Mouse (Mus musculus) forebrain, embryonic 11.5 days (tissue): Measurements from ENCODE around the gene Gsg1. TPM values are rescaled to one million over a fixed set of nuclear protein-coding genes. Genes with fewer than 3 reads are reported as not detected.

ENCODE experiments used
- ATAC-seq: fragments of 200-750 bp; cut with Nextera tagmentation; replicated peaks from 2 replicates; pipeline ENCODE4 v1.8.0; 2017; ENCODE audit warnings: moderate TSS enrichment; ENCODE audit not compliant: low FRiP score
- DNase-seq: peaks from one replicate; pipeline ENCODE4 v3.0.0-alpha.2; 2017; ENCODE audit warnings: low spot score
- H3K27ac ChIP-seq: fragments of 300-500 bp; sonication (generic); 2 replicates; pipeline ENCODE4 v1.5.1; 2014; ENCODE audit warnings: low read depth, low read length
- H3K27me3 ChIP-seq: fragments of 300-500 bp; sonication (generic); 2 replicates; pipeline ENCODE4 v1.6.1; 2014; ENCODE audit warnings: mild to moderate bottlenecking, low read length, mixed read lengths; ENCODE audit not compliant: control insufficient read depth, insufficient read depth
- H3K36me3 ChIP-seq: fragments of 300-500 bp; sonication (generic); 2 replicates; pipeline ENCODE4 v1.6.1; 2014; ENCODE audit warnings: mild to moderate bottlenecking, low read length, moderate library complexity, mixed read lengths; ENCODE audit not compliant: control insufficient read depth, insufficient read depth
- H3K4me1 ChIP-seq: fragments of 300-500 bp; sonication (generic); replicated peaks from 2 replicates; pipeline ENCODE4 v1.6.1; 2014; ENCODE audit warnings: low read length, mixed read lengths; ENCODE audit not compliant: control insufficient read depth, insufficient read depth
- H3K4me2 ChIP-seq: fragments of 300-500 bp; sonication (generic); 2 replicates; pipeline ENCODE4 v1.6.1; 2014; ENCODE audit warnings: low read depth, mild to moderate bottlenecking, low read length, moderate library complexity, mixed read lengths; ENCODE audit not compliant: severe bottlenecking
- H3K4me3 ChIP-seq: fragments of 300-500 bp; sonication (generic); 2 replicates; pipeline ENCODE4 v1.5.1; 2014; ENCODE audit warnings: low read depth, low read length
- H3K9ac ChIP-seq: fragments of 300-500 bp; sonication (generic); 2 replicates; pipeline ENCODE4 v1.6.1; 2014; ENCODE audit warnings: low read length
- H3K9me3 ChIP-seq: fragments of 300-500 bp; sonication (generic); 2 replicates; pipeline ENCODE4 v1.6.1; 2016; ENCODE audit warnings: low read length, mixed read lengths; ENCODE audit not compliant: control insufficient read depth
- WGBS: fragments of 180-500 bp; shearing (Covaris S2); extraction: QIAGEN DNeasy Blood & Tissue Kit; methylation state at CpG from one replicate; pipeline ENCODE4 v1.1.7; 2014; 5-methylcytosine and 5-hydroxymethylcytosine counted together
- polyA plus RNA-seq: library from polyadenylated mRNA; unstranded; fragments of >200 nt; fragmentation: Nextera tagmentation; extraction: Ambion mirVana; gene quantifications from 2 replicates; pipeline ENCODE4 v1.2.1, GENCODE M21; 2014

Gsg1 gene
- polyA plus RNA-seq, 1 experiment from 2014 or later = 0.99 TPM

DNA sequence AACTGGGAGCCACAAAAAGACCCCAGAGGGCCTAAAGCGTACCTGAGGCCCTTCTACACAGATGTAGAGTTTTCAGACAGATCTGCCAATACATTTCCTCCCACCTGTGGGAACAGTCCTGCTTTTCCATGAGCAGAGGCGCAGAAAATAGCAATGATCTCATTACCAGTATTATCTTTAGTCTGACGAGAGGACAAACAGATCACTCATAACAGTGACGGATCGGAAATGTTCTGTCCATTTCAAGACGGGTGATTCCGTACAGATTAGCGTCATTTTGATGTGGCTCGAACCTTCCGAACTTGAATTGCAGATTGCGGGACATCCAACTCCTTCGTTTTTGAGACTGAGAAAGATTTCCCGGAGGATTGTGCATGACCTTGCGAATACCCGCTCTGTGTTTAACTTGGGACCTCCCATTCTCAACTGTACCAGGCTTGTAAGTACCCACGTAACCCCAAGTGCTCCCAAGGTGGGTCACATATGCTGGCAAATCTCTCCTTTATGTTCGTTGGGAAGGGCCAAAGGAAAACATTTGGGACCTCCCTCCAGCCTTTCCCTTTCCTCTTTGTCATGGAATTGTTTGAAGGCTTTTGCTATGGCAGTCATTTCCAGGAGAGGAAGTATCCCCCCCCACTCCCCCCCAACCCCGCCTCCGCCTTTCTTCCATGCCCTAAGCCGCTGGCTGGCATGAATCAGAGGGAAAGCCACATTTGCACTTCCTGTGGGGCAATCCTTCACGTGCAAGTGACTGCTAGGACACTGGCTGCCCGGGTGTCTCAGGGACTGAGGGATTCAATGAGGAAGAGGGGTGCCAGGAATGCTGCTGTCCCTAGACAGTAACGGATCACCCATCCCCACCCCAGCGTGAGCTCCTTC, 2.1 kb downstream of the Gsg1 start:
- H3K27ac ChIP-seq = peak overlapping the region; percentile 25; the same call in 1 of the 2 replicates
- no peaks in the 10 kb centered on the region for H3K36me3 ChIP-seq
- no peaks in the 10 kb centered on the region; the same call in 1 of the 2 replicates for H3K27me3 ChIP-seq
- H3K4me2 ChIP-seq = peak overlapping the region; percentile 50
- H3K9ac ChIP-seq = peak overlapping the region; percentile 44
- DNase-seq (peak; percentile 66), ATAC-seq (no peak)
- peaks cover 14% of the 10 kb centered on the region for H3K4me1 ChIP-seq
- 49% methylated on average over 24 of the region's 24 CpGs for WGBS
- H3K9me3 ChIP-seq = no peaks in the 10 kb centered on the region
- H3K4me3 ChIP-seq = 0 out of 2 replicates have a peak overlapping the region, but pooled peaks have one; percentile 10

DNA sequence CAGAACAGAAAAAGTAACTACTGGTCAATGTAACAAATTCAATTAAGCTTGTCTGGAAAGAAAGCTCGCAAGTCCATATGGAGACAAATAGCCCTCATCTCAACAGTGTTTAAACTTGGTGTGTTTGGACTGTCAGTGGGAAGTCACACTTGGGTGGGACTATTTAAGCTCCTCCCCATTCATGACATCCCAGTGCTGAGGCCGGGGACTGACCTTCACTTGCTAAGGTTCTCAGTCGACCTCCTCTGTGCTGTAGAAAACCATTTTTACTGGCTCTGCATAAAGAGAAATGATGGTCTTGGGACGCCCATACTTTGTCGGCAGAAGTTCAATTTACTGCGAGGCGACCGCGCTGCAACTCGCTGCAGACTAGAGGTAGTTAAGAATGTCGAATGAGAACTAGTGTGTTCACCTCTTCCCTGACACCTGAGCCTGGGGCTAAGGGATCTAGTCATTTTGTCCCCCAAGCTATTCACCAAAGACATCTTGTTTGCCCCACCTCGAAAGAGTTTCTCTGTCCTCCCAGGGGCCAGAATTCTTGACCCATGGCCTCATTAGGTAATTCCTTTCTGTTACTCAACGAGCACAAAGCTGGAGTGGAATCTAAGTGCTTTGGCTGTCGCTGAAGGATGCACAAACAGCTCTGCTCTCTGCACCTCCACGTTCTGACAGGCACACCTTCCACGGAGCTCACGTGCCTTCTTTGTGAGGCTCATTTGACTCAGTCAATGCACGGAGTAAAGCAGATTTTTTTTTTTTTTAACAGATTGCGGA, 3.0 kb downstream of the Gsg1 start:
- Histone ChIP-seq H3K9ac (no peak overlapping the region), H3K9me3 (no peaks in the 10 kb centered on the region), H3K4me1 (peaks cover 14% of the 10 kb centered on the region), H3K4me3 (no peak overlapping the region), H3K27ac (no peak overlapping the region), H3K36me3 (no peaks in the 10 kb centered on the region), H3K27me3 (no peaks in the 10 kb centered on the region; the same call in 1 of the 2 replicates), H3K4me2 (no peak overlapping the region)
- DNase-seq (no peak), ATAC-seq (no peak)
- 64% methylated on average over 19 of the region's 19 CpGs for WGBS

- H3K9ac ChIP-seq = no peak overlapping the region
- H3K27ac ChIP-seq = no peak overlapping the region
- H3K4me3 ChIP-seq = no peak overlapping the region
- no peaks in the 10 kb centered on the region for H3K36me3 ChIP-seq
- ATAC-seq = no peak
- peak; percentile 80 for DNase-seq
- no peak overlapping the region for H3K4me2 ChIP-seq
- H3K27me3 ChIP-seq = no peaks in the 10 kb centered on the region; the same call in 1 of the 2 replicates
- peaks cover 14% of the 10 kb centered on the region for H3K4me1 ChIP-seq
- H3K9me3 ChIP-seq = no peaks in the 10 kb centered on the region
- 51% methylated on average over 19 of the region's 19 CpGs for WGBS
Measured at GRCm38 (mm10) chr6:135249846-135250531, 4.2 kb downstream of the Gsg1 start.

GRCm38 (mm10) chr6:135247861-135248260, 6.3 kb downstream of the Gsg1 start:
- H3K36me3 ChIP-seq = no peaks in the 10 kb centered on the region
- no peak overlapping the region for H3K4me3 ChIP-seq
- peaks cover 12% of the 10 kb centered on the region for H3K4me1 ChIP-seq
- no peaks in the 10 kb centered on the region for H3K9me3 ChIP-seq
- H3K9ac ChIP-seq = no peak overlapping the region
- H3K27me3 ChIP-seq = no peaks in the 10 kb centered on the region; the same call in 1 of the 2 replicates
- 66% methylated on average over 6 of the region's 6 CpGs for WGBS
- no peak overlapping the region for H3K27ac ChIP-seq
- ATAC-seq = no peak
- no peak overlapping the region for H3K4me2 ChIP-seq
- no peak for DNase-seq

GRCm38 (mm10) chr6:135245586-135245985, 8.6 kb downstream of the Gsg1 start:
- no peak overlapping the region for H3K4me2 ChIP-seq
- H3K4me1 ChIP-seq = no peaks in the 10 kb centered on the region
- ATAC-seq (no peak), DNase-seq (no peak)
- 72% methylated on average over 8 of the region's 8 CpGs for WGBS
- no peak overlapping the region for H3K4me3 ChIP-seq
- H3K9me3 ChIP-seq = no peaks in the 10 kb centered on the region
- H3K27ac ChIP-seq = no peak overlapping the region
- H3K36me3 ChIP-seq = no peaks in the 10 kb centered on the region
- no peaks in the 10 kb centered on the region for H3K27me3 ChIP-seq
- no peak overlapping the region for H3K9ac ChIP-seq

DNA sequence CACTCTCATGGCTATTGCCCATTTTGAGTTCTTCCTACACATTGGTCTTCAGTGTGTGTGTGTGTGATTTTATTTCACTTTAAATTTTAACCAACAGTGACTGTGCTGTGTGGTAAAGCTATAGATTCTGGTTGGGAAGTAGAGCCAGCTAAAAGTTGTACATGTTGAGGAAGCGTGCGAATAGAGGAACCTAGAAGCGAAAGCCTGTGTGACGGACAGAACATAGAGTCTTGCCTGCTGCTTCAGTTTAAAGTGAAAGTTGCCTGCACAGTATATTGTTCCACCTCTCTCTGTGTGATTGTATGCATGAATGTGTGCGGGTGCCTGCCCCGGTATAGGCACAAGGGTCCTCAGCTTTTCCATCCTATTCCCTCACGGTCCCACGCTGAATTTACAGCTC, 13.8 kb downstream of the Gsg1 start:
- Histone ChIP-seq H3K4me2 (no peak overlapping the region), H3K9me3 (no peaks in the 10 kb centered on the region), H3K27me3 (no peaks in the 10 kb centered on the region), H3K27ac (no peak overlapping the region), H3K4me1 (no peaks in the 10 kb centered on the region), H3K4me3 (no peak overlapping the region), H3K36me3 (no peaks in the 10 kb centered on the region), H3K9ac (no peak overlapping the region)
- WGBS = 96% methylated on average over 8 of the region's 8 CpGs
- DNase-seq (no peak), ATAC-seq (no peak)

GRCm38 (mm10) chr6:135238211-135238610, 15.9 kb downstream of the Gsg1 start:
- no peak overlapping the region for H3K4me2 ChIP-seq
- DNase-seq (no peak), ATAC-seq (no peak)
- H3K9ac ChIP-seq = no peak overlapping the region
- no peaks in the 10 kb centered on the region for H3K36me3 ChIP-seq
- H3K27me3 ChIP-seq = no peaks in the 10 kb centered on the region
- H3K4me1 ChIP-seq = no peaks in the 10 kb centered on the region
- 47% methylated on average over 4 of the region's 4 CpGs for WGBS
- no peak overlapping the region for H3K4me3 ChIP-seq
- H3K9me3 ChIP-seq = no peaks in the 10 kb centered on the region
- H3K27ac ChIP-seq = no peak overlapping the region

- no peak for ATAC-seq
Measured at GRCm38 (mm10) chr6:135237326-135237725, 16.8 kb downstream of the Gsg1 start.

More at GRCm38 (mm10) chr6:135237326-135237725, 16.8 kb downstream of the Gsg1 start:
- WGBS = 83% methylated on average over 14 of the region's 14 CpGs
- no peaks in the 10 kb centered on the region for H3K36me3 ChIP-seq
- H3K4me3 ChIP-seq = no peak overlapping the region
- no peak overlapping the region for H3K9ac ChIP-seq
- H3K27me3 ChIP-seq = no peaks in the 10 kb centered on the region
- no peak for DNase-seq
- H3K27ac ChIP-seq = no peak overlapping the region
- H3K4me1 ChIP-seq = no peaks in the 10 kb centered on the region
- no peaks in the 10 kb centered on the region for H3K9me3 ChIP-seq
- no peak overlapping the region for H3K4me2 ChIP-seq
